Mouse (Mus musculus): Measurements from ENCODE around the gene Chad.
A peak's percentile ranks its signal among the peaks of the same experiment; 100 is the strongest.

Gene Chad

GRCm38 (mm10) chr11:94564437-94565150, at the start of gene Chad:
Gene Chad, plus strand, starts transcription at chr11:94565047.
- peak in 1 of 2 experiments; percentile 41 for DNase-seq (ENCODE audit: low spot score in 2 of 2)

- peak in 1 of 2 experiments; percentile 14 for DNase-seq (ENCODE audit: low spot score in 2 of 2)
Measured at GRCm38 (mm10) chr11:94521219-94521843, 43.5 kb upstream of the Chad start, which contains the start of gene Mycbpap. Gene Mycbpap, minus strand, starts transcription at chr11:94521742.

GRCm38 (mm10) chr11:94526171-94526879, 38.5 kb upstream of the Chad start:
- no peak for DNase-seq (ENCODE audit: low spot score in 2 of 2)

- DNase-seq (ENCODE audit: low spot score in 2 of 2) = no peak
Measured at GRCm38 (mm10) chr11:94528879-94529278, 36.0 kb upstream of the Chad start.

GRCm38 (mm10) chr11:94533171-94533570, 31.7 kb upstream of the Chad start:
- no peak for DNase-seq (ENCODE audit: low spot score in 2 of 2)

- DNase-seq (ENCODE audit: low spot score in 2 of 2) = no peak
Measured at GRCm38 (mm10) chr11:94538733-94539292, 26.0 kb upstream of the Chad start.

GRCm38 (mm10) chr11:94539761-94540160, 25.1 kb upstream of the Chad start:
- DNase-seq (ENCODE audit: low spot score in 2 of 2) = no peak

GRCm38 (mm10) chr11:94542400-94542799, 22.4 kb upstream of the Chad start:
- DNase-seq (ENCODE audit: low spot score in 2 of 2) = no peak

- no peak for DNase-seq (ENCODE audit: low spot score in 2 of 2)
Measured at GRCm38 (mm10) chr11:94543344-94543743, 21.5 kb upstream of the Chad start.

- peak; percentile 43 to 69 for DNase-seq (ENCODE audit: low spot score in 2 of 2)
Measured at GRCm38 (mm10) chr11:94543932-94544331, 20.9 kb upstream of the Chad start.

- DNase-seq (ENCODE audit: low spot score in 2 of 2) = no peak
Measured at GRCm38 (mm10) chr11:94544422-94544821, 20.4 kb upstream of the Chad start.

- no peak for DNase-seq (ENCODE audit: low spot score in 2 of 2)
Measured at GRCm38 (mm10) chr11:94546381-94546780, 18.5 kb upstream of the Chad start.

GRCm38 (mm10) chr11:94547271-94547670, 17.6 kb upstream of the Chad start:
- no peak for DNase-seq (ENCODE audit: low spot score in 2 of 2)

GRCm38 (mm10) chr11:94548041-94548784, 16.6 kb upstream of the Chad start:
- DNase-seq (ENCODE audit: low spot score in 2 of 2) = no peak

- DNase-seq (ENCODE audit: low spot score in 2 of 2) = peak; percentile 84 to 89
Measured at GRCm38 (mm10) chr11:94548888-94549690, 15.8 kb upstream of the Chad start, which contains the start of gene Rsad1. Gene Rsad1, minus strand, starts transcription at chr11:94549255.

GRCm38 (mm10) chr11:94549691-94550441, 15.0 kb upstream of the Chad start:
- DNase-seq (ENCODE audit: low spot score in 2 of 2) = no peak

GRCm38 (mm10) chr11:94550442-94550744, 14.5 kb upstream of the Chad start:
- no peak for DNase-seq (ENCODE audit: low spot score in 2 of 2)

GRCm38 (mm10) chr11:94558226-94558625, 6.6 kb upstream of the Chad start:
- DNase-seq (ENCODE audit: low spot score in 2 of 2) = no peak

GRCm38 (mm10) chr11:94563383-94563782, 1.5 kb upstream of the Chad start:
- DNase-seq (ENCODE audit: low spot score in 2 of 2) = no peak

- DNase-seq (ENCODE audit: low spot score in 2 of 2) = no peak
Measured at GRCm38 (mm10) chr11:94563821-94564220, 1.0 kb upstream of the Chad start.
